ENCODE assay signal across 20 mouse cellular contexts in the genomic region with DNA sequence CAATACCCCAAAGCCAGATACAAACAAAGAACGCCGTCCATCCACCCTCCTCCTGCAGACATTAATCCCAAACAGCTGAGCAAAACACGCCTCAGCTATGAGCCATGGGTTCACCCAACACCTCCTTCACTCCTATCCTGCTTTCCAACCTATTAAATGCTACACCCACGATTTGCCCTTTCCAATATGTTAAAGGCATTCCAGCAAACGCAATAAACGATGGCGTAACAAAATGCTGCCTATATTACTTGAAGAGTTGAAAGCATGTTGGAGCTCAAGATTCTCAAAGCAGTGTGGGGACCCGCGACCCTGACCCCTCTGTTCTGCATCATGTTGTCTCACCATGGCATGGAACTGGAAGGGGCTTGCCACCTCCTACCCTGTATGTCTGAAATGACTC. TPM values are rescaled to one million over a fixed set of nuclear protein-coding genes. Genes with fewer than 3 reads are reported as not detected.
"Had no signal": no experiment of that assay in that cellular context is flagged by ENCODE, and none has a peak within 500 bp of the region (broad histone marks: within the 10 kb centered on the region; RNA-seq: fewer than 3 reads in every experiment).

No protein-coding gene starts in this region.

- H3K27ac ChIP-seq: liver, embryonic 15.5 days; lung, embryonic 15.5 days; macrophage; midbrain, embryonic 12.5 days; neural tube, embryonic 12.5 days had no signal

- H3K4me3 ChIP-seq: liver, embryonic 15.5 days; lung, embryonic 15.5 days; megakaryocyte, embryonic 14.5 days; midbrain, embryonic 12.5 days; neural tube, embryonic 12.5 days had no signal

- H3K27me3 ChIP-seq: liver, embryonic 15.5 days; lung, embryonic 15.5 days; neural tube, embryonic 12.5 days had no signal

- DNase-seq: liver, postnatal 0 days; lung, adult 2 months; lung, postnatal 14 days; lung, postnatal 36 days; midbrain, embryonic 14.5 days; right cerebral cortex, postnatal 25 days; right cerebral cortex, postnatal 4 days; spleen, adult 18-20 months; thymus, adult 18-20 months; thymus, postnatal 14 days; thymus, postnatal 36 days had no signal

- H3K36me3 ChIP-seq: liver, embryonic 15.5 days; lung, embryonic 15.5 days; midbrain, embryonic 12.5 days; neural tube, embryonic 12.5 days had no signal

- H3K9ac ChIP-seq: liver, embryonic 15.5 days; liver, postnatal 0 days; lung, embryonic 15.5 days; midbrain, embryonic 12.5 days; neural tube, embryonic 12.5 days had no signal

- H3K4me1 ChIP-seq: liver, embryonic 15.5 days had no signal

RNA-seq across cellular contexts. Expression of a gene that starts 11.2 kb away (rescaled TPM):
- total RNA-seq: megakaryocyte progenitor cell, adult 5-6 weeks; monocyte, adult 5-6 weeks; neutrophil, adult 5-6 weeks had no signal
- polyA plus RNA-seq: macrophage had no signal
